Mouse (Mus musculus) adipose tissue, adult 10 weeks (tissue): ENCODE measurements around the gene Dync1li1. TPM values are rescaled to one million over a fixed set of nuclear protein-coding genes. Genes with fewer than 3 reads are reported as not detected.

ENCODE experiments used
- polyA plus RNA-seq: library from polyadenylated mRNA; stranded (reverse); fragments of 350-450 nt; fragmentation: Illumina TruSeq; extraction: RNeasy Lipid Tissue Mini Kit (QIAGEN cat#74804); gene quantifications from one replicate; pipeline ENCODE4 v1.2.3, GENCODE M21; 2014; ENCODE audit warnings: low read depth, low replicate concordance

The Dync1li1 gene
- polyA plus RNA-seq: 28.0 TPM

GRCm38 (mm10) chr9:114688252-114688952 is at the start of gene Dync1li1:
Gene Dync1li1, plus strand, starts transcription at chr9:114688790.

GRCm38 (mm10) chr9:114639839-114640646 is 48.5 kb upstream of the Dync1li1 start, which contains the start of gene Cnot10:
Gene Cnot10, minus strand, starts transcription at chr9:114640184.

GRCm38 (mm10) chr9:114731011-114731755 is 42.6 kb downstream of the Dync1li1 start, which contains the start of gene Cmtm6:
Gene Cmtm6, plus strand, starts transcription at chr9:114731116.

Other genes starting within 250 kb of the Dync1li1 start
- 0.55 TPM for gene Ccr4, start 183.9 kb upstream of the Dync1li1 start, polyA plus RNA-seq
- gene C130032M10Rik, start 173.1 kb upstream of the Dync1li1 start, polyA plus RNA-seq: not detected
- gene Trim71, start 124.4 kb upstream of the Dync1li1 start, polyA plus RNA-seq: not detected
- 36.9 TPM for gene Cnot10, start 48.6 kb upstream of the Dync1li1 start, polyA plus RNA-seq
- gene Cmtm6, start 42.3 kb downstream of the Dync1li1 start, polyA plus RNA-seq: 74.0 TPM
- 18.3 TPM for gene Cmtm7, start 93.1 kb downstream of the Dync1li1 start, polyA plus RNA-seq
- gene Cmtm8, start 155.4 kb downstream of the Dync1li1 start, polyA plus RNA-seq: 21.3 TPM
- 26.1 TPM for gene Gpd1l, start 245.2 kb downstream of the Dync1li1 start, polyA plus RNA-seq